Mouse (Mus musculus): ENCODE measurements around the gene Mapt. TPM values are rescaled to one million over a fixed set of nuclear protein-coding genes. Genes with fewer than 3 reads are reported as not detected.
A peak's percentile ranks its signal among the peaks of the same experiment; 100 is the strongest.

Mapt gene
- total RNA-seq (2021) (10 to 100 TPM; 77.9 to 91.6 TPM), polyA plus RNA-seq (2012; rRNA removed) (30.1 and 40.7 TPM in 2 replicates)
- long read RNA-seq, partial matches to known transcripts: 6 of 27 reads
- long read RNA-seq, other reads (novel, unspliced or antisense): 21 of 27 reads

GRCm38 (mm10) chr11:104231041-104231911 is at the start of gene Mapt:
Mapt (plus strand) TSS chr11:104231390.
- peak within 1 kb of the TSS; percentile 86 for H3K27ac ChIP-seq
- peaks cover 2% of the 10 kb centered on the region; the same call in 1 of the 2 replicates for H3K4me1 ChIP-seq (ENCODE audit: control insufficient read depth, insufficient read depth, low read length)
- DNase-seq: peak; percentile 93
- peak within 1 kb of the TSS; percentile 78 for H3K9ac ChIP-seq (ENCODE audit: low read depth, low read length)
- H3K79me2 ChIP-seq (replicated peaks; ENCODE audit: control insufficient read depth, insufficient read depth, low read length): no peaks in the 10 kb centered on the region
- peak within 1 kb of the TSS; percentile 73 for H3K4me3 ChIP-seq
- TF ChIP-seq EP300 (IDR thresholded peaks at IDR 0.05; ENCODE audit: insufficient read depth, low read depth, low read length): no peak
- TF ChIP-seq CTCF (IDR thresholded peaks at IDR 0.05): no peak; the same call in 1 of the 2 replicates
- TF ChIP-seq POLR2A (IDR thresholded peaks at IDR 0.05; ENCODE audit: insufficient read depth, low read depth, low read length): peak; percentile 69
- H3K36me3 ChIP-seq (ENCODE audit: control insufficient read depth, insufficient read depth, low read length): no peaks in the 10 kb centered on the region
- intact Hi-C loops (cut with DNase I): loop anchor here (2.0 to 10.0 kb wide), 3 partner anchors 34 to 204 kb away; no protein-coding TSS in a partner anchor
- under 1% methylated on average over 64 of the region's 94 CpGs for WGBS
- H3K27me3 ChIP-seq (ENCODE audit: control insufficient read depth, insufficient read depth, low read length): peaks cover 4% of the 10 kb centered on the region; the same call in 1 of the 2 replicates

DNA sequence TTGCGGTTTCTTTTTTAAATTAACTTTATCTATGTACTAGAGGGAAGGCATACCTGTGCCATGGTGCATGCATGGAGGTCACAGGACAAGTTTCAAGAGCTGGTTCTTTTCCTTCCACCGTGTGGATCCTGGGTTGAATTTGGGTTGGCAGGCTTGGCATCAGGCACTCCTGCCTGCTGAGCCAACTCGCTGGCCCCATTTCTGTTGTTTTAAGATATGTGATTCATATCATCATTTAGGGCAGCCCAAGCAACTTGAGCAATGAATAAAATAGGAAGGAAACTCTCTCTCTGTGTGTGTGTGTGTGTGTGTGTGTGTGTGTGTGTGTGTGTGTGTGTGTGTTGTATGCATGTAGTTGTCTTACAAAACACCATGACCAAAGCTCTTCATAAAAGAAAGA is 49.0 kb upstream of the Mapt start:
- no peak for DNase-seq
- Histone ChIP-seq H3K79me2 (replicated peaks; ENCODE audit: control insufficient read depth, insufficient read depth, low read length) (no peaks in the 10 kb centered on the region), H3K27me3 (ENCODE audit: control insufficient read depth, insufficient read depth, low read length) (no peaks in the 10 kb centered on the region; the same call in 1 of the 2 replicates), H3K4me1 (ENCODE audit: control insufficient read depth, insufficient read depth, low read length) (no peaks in the 10 kb centered on the region), H3K27ac (no peak overlapping the region), H3K36me3 (ENCODE audit: control insufficient read depth, insufficient read depth, low read length) (no peaks in the 10 kb centered on the region), H3K9ac (ENCODE audit: low read depth, low read length) (no peak overlapping the region), H3K4me3 (no peak overlapping the region)
- TF ChIP-seq CTCF (IDR thresholded peaks at IDR 0.05) (no peak), EP300 (IDR thresholded peaks at IDR 0.05; ENCODE audit: insufficient read depth, low read depth, low read length) (no peak), POLR2A (IDR thresholded peaks at IDR 0.05; ENCODE audit: insufficient read depth, low read depth, low read length) (no peak)
- intact Hi-C loops (cut with DNase I): no loop called here
- 62% methylated on average over 3 of the region's 3 CpGs for WGBS

DNA sequence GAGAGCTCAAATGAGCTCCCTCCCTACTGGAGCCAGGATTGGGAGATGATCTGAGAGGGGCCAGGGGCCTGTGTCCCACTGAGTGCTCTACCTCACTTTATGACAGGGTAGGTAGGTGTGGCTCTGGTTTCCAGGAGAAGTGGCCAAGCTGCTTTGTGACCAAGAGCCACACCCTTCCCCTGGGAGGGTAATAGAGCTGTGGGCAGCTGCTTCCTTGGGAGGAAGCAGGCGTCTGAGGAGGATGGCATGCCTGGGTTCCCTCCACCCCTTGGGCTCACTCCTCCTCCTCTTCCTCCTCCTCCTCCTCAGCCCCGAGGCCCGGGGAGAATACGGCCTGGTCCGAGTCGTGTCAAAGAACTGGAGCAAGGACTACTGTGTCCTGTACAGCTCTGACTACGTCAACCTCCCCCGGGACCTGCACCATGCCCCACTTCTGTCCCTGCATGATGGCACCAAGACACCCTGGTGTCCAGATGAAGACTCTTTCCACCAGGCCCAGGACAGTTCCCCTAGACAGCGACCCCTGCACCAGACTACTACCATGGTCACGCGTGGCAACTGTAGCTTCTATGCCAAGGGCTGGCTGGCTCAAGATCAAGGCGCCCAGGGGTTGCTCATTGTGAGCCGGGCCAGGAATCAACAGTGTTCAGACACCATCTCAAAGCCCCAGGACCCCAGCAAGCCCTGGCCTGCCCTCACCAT is 44.9 kb upstream of the Mapt start, which contains the start of gene Sppl2c:
Gene Sppl2c, plus strand, starts transcription at position 193 of the 702 bp plus-strand sequence.
- Histone ChIP-seq H3K4me1 (ENCODE audit: control insufficient read depth, insufficient read depth, low read length) (no peaks in the 10 kb centered on the region), H3K4me3 (no peak within 1 kb of the TSS), H3K27ac (no peak within 1 kb of the TSS), H3K27me3 (ENCODE audit: control insufficient read depth, insufficient read depth, low read length) (no peaks in the 10 kb centered on the region), H3K36me3 (ENCODE audit: control insufficient read depth, insufficient read depth, low read length) (no peaks in the 10 kb centered on the region), H3K9ac (ENCODE audit: low read depth, low read length) (no peak within 1 kb of the TSS), H3K79me2 (replicated peaks; ENCODE audit: control insufficient read depth, insufficient read depth, low read length) (no peaks in the 10 kb centered on the region)
- TF ChIP-seq EP300 (IDR thresholded peaks at IDR 0.05; ENCODE audit: insufficient read depth, low read depth, low read length) (no peak), CTCF (IDR thresholded peaks at IDR 0.05) (no peak), POLR2A (IDR thresholded peaks at IDR 0.05; ENCODE audit: insufficient read depth, low read depth, low read length) (no peak)
- DNase-seq: no peak
- intact Hi-C loops (cut with DNase I): no loop called here
- WGBS: 69% methylated on average over 13 of the region's 13 CpGs

DNA sequence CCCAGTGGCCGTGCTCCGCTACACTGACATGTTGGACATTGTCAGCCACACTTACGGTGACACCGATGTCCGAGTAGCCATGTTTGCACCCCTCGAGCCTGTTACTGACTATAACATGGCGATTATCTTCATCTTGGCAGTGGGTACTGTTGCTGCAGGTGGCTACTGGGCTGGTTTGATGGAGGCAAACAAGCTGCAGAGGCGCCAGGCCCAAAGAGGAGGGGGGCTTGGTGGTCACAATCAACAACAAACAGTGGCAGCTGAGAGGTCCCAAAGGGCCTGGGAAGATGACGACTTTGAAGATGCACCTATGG is 44.4 kb upstream of the Mapt start:
- Histone ChIP-seq H3K4me3 (no peak overlapping the region), H3K27me3 (ENCODE audit: control insufficient read depth, insufficient read depth, low read length) (no peaks in the 10 kb centered on the region), H3K4me1 (ENCODE audit: control insufficient read depth, insufficient read depth, low read length) (no peaks in the 10 kb centered on the region), H3K36me3 (ENCODE audit: control insufficient read depth, insufficient read depth, low read length) (no peaks in the 10 kb centered on the region), H3K79me2 (replicated peaks; ENCODE audit: control insufficient read depth, insufficient read depth, low read length) (no peaks in the 10 kb centered on the region), H3K9ac (ENCODE audit: low read depth, low read length) (no peak overlapping the region), H3K27ac (no peak overlapping the region)
- intact Hi-C loops (cut with DNase I): no loop called here
- TF ChIP-seq CTCF (IDR thresholded peaks at IDR 0.05) (no peak), EP300 (IDR thresholded peaks at IDR 0.05; ENCODE audit: insufficient read depth, low read depth, low read length) (no peak), POLR2A (IDR thresholded peaks at IDR 0.05; ENCODE audit: insufficient read depth, low read depth, low read length) (no peak)
- 81% methylated on average over 9 of the region's 9 CpGs for WGBS
- DNase-seq: no peak

GRCm38 (mm10) chr11:104187766-104188165 is 43.4 kb upstream of the Mapt start:
- Histone ChIP-seq H3K4me3 (no peak overlapping the region), H3K4me1 (ENCODE audit: control insufficient read depth, insufficient read depth, low read length) (no peaks in the 10 kb centered on the region), H3K27me3 (ENCODE audit: control insufficient read depth, insufficient read depth, low read length) (no peaks in the 10 kb centered on the region), H3K79me2 (replicated peaks; ENCODE audit: control insufficient read depth, insufficient read depth, low read length) (no peaks in the 10 kb centered on the region), H3K9ac (ENCODE audit: low read depth, low read length) (no peak overlapping the region), H3K27ac (no peak overlapping the region), H3K36me3 (ENCODE audit: control insufficient read depth, insufficient read depth, low read length) (no peaks in the 10 kb centered on the region)
- no peak for TF ChIP-seq EP300 (IDR thresholded peaks at IDR 0.05; ENCODE audit: insufficient read depth, low read depth, low read length)
- no peak for TF ChIP-seq POLR2A (IDR thresholded peaks at IDR 0.05; ENCODE audit: insufficient read depth, low read depth, low read length)
- no peak for TF ChIP-seq CTCF (IDR thresholded peaks at IDR 0.05)
- 88% methylated on average over 10 of the region's 10 CpGs for WGBS
- DNase-seq: no peak
- intact Hi-C loops (cut with DNase I): no loop called here
